Mouse (Mus musculus): Measurements from ENCODE around the gene Cdk1. TPM values are rescaled to one million over a fixed set of nuclear protein-coding genes. Genes with fewer than 3 reads are reported as not detected.

Gene Cdk1
- polyA plus RNA-seq (2012; rRNA removed): 19.4 and 19.7 TPM in 2 replicates

- Histone ChIP-seq H3K36me3 (ENCODE audit: control insufficient read depth, insufficient read depth, low read length) (no peaks in the 10 kb centered on the region), H3K4me3 (ENCODE audit: extremely low read depth, insufficient read depth, insufficient read length) (peak within 1 kb of the TSS; percentile 71), H3K27ac (ENCODE audit: insufficient read depth, low read length) (no peak within 1 kb of the TSS; the same call in 1 of the 2 replicates), H3K27me3 (ENCODE audit: control insufficient read depth, insufficient read depth, low read length) (no peaks in the 10 kb centered on the region), H3K4me1 (ENCODE audit: control insufficient read depth, insufficient read depth, insufficient read length) (peaks cover 9% of the 10 kb centered on the region)
- DNase-seq (ENCODE audit: low read depth in 1 of 2, low spot score in 2 of 2): peak; percentile 66 to 88
- TF ChIP-seq POLR2A (IDR thresholded peaks at IDR 0.05; ENCODE audit: low read depth, low read length) (no peak), CTCF (IDR thresholded peaks at IDR 0.05; ENCODE audit: extremely low read depth, insufficient read depth, insufficient read length, insufficient replicate concordance) (no peak)
- under 1% methylated on average over 51 of the region's 51 CpGs for WGBS
Measured at GRCm38 (mm10) chr10:69352212-69353085, at the start of gene Cdk1. Cdk1 (minus strand) TSS chr10:69352938.

GRCm38 (mm10) chr10:69399814-69400385, 47.2 kb upstream of the Cdk1 start:
- Histone ChIP-seq H3K36me3 (ENCODE audit: control insufficient read depth, insufficient read depth, low read length) (no peaks in the 10 kb centered on the region), H3K27me3 (ENCODE audit: control insufficient read depth, insufficient read depth, low read length) (peaks cover 9% of the 10 kb centered on the region), H3K27ac (ENCODE audit: insufficient read depth, low read length) (no peak overlapping the region), H3K4me1 (ENCODE audit: control insufficient read depth, insufficient read depth, insufficient read length) (peaks cover 2% of the 10 kb centered on the region; the same call in 1 of the 2 replicates), H3K4me3 (ENCODE audit: extremely low read depth, insufficient read depth, insufficient read length) (no peak overlapping the region)
- DNase-seq (ENCODE audit: low read depth in 1 of 2, low spot score in 2 of 2): no peak
- no peak for TF ChIP-seq CTCF (IDR thresholded peaks at IDR 0.05; ENCODE audit: extremely low read depth, insufficient read depth, insufficient read length, insufficient replicate concordance)
- TF ChIP-seq POLR2A (IDR thresholded peaks at IDR 0.05; ENCODE audit: low read depth, low read length): no peak
- 11% methylated on average over 17 of the region's 17 CpGs for WGBS

GRCm38 (mm10) chr10:69398763-69399590, 46.2 kb upstream of the Cdk1 start, which contains the start of gene Ank3:
Ank3 (plus strand) TSS chr10:69398773.
- no peak for DNase-seq (ENCODE audit: low read depth in 1 of 2, low spot score in 2 of 2)
- Histone ChIP-seq H3K27me3 (ENCODE audit: control insufficient read depth, insufficient read depth, low read length) (peaks cover 9% of the 10 kb centered on the region), H3K36me3 (ENCODE audit: control insufficient read depth, insufficient read depth, low read length) (no peaks in the 10 kb centered on the region)

GRCm38 (mm10) chr10:69398197-69398762, 45.5 kb upstream of the Cdk1 start:
- Histone ChIP-seq H3K4me1 (ENCODE audit: control insufficient read depth, insufficient read depth, insufficient read length) (peaks cover 2% of the 10 kb centered on the region; the same call in 1 of the 2 replicates), H3K27ac (ENCODE audit: insufficient read depth, low read length) (no peak overlapping the region), H3K4me3 (ENCODE audit: extremely low read depth, insufficient read depth, insufficient read length) (peak overlapping the region; percentile 3; the same call in 1 of the 2 replicates), H3K27me3 (ENCODE audit: control insufficient read depth, insufficient read depth, low read length) (peaks cover 9% of the 10 kb centered on the region), H3K36me3 (ENCODE audit: control insufficient read depth, insufficient read depth, low read length) (no peaks in the 10 kb centered on the region)
- no peak for DNase-seq (ENCODE audit: low read depth in 1 of 2, low spot score in 2 of 2)
- no peak for TF ChIP-seq CTCF (IDR thresholded peaks at IDR 0.05; ENCODE audit: extremely low read depth, insufficient read depth, insufficient read length, insufficient replicate concordance)
- TF ChIP-seq POLR2A (IDR thresholded peaks at IDR 0.05; ENCODE audit: low read depth, low read length): no peak
- 3% methylated on average over 26 of the region's 26 CpGs for WGBS

More at GRCm38 (mm10) chr10:69398763-69399590, 46.2 kb upstream of the Cdk1 start, which contains the start of gene Ank3:
- TF ChIP-seq CTCF (IDR thresholded peaks at IDR 0.05; ENCODE audit: extremely low read depth, insufficient read depth, insufficient read length, insufficient replicate concordance): no peak
- no peak for TF ChIP-seq POLR2A (IDR thresholded peaks at IDR 0.05; ENCODE audit: low read depth, low read length)
- H3K4me3 ChIP-seq (ENCODE audit: extremely low read depth, insufficient read depth, insufficient read length): peak within 1 kb of the TSS; percentile 3; the same call in 1 of the 2 replicates
- H3K4me1 ChIP-seq (ENCODE audit: control insufficient read depth, insufficient read depth, insufficient read length): peaks cover 2% of the 10 kb centered on the region; the same call in 1 of the 2 replicates
- WGBS: 2% methylated on average over 77 of the region's 77 CpGs
- no peak within 1 kb of the TSS for H3K27ac ChIP-seq (ENCODE audit: insufficient read depth, low read length)

GRCm38 (mm10) chr10:69389511-69389910, 36.8 kb upstream of the Cdk1 start:
- Histone ChIP-seq H3K4me1 (ENCODE audit: control insufficient read depth, insufficient read depth, insufficient read length) (no peaks in the 10 kb centered on the region), H3K27ac (ENCODE audit: insufficient read depth, low read length) (no peak overlapping the region), H3K4me3 (ENCODE audit: extremely low read depth, insufficient read depth, insufficient read length) (no peak overlapping the region), H3K36me3 (ENCODE audit: control insufficient read depth, insufficient read depth, low read length) (no peaks in the 10 kb centered on the region), H3K27me3 (ENCODE audit: control insufficient read depth, insufficient read depth, low read length) (no peaks in the 10 kb centered on the region)
- no peak for TF ChIP-seq POLR2A (IDR thresholded peaks at IDR 0.05; ENCODE audit: low read depth, low read length)
- no peak for TF ChIP-seq CTCF (IDR thresholded peaks at IDR 0.05; ENCODE audit: extremely low read depth, insufficient read depth, insufficient read length, insufficient replicate concordance)
- no peak for DNase-seq (ENCODE audit: low read depth in 1 of 2, low spot score in 2 of 2)
- 89% methylated on average over 4 of the region's 4 CpGs for WGBS

- H3K4me1 ChIP-seq (ENCODE audit: control insufficient read depth, insufficient read depth, insufficient read length): no peaks in the 10 kb centered on the region
- TF ChIP-seq CTCF (IDR thresholded peaks at IDR 0.05; ENCODE audit: extremely low read depth, insufficient read depth, insufficient read length, insufficient replicate concordance): no peak
- TF ChIP-seq POLR2A (IDR thresholded peaks at IDR 0.05; ENCODE audit: low read depth, low read length): no peak
- no peak overlapping the region for H3K27ac ChIP-seq (ENCODE audit: insufficient read depth, low read length)
- 77% methylated on average over 8 of the region's 8 CpGs for WGBS
- no peaks in the 10 kb centered on the region for H3K36me3 ChIP-seq (ENCODE audit: control insufficient read depth, insufficient read depth, low read length)
- no peaks in the 10 kb centered on the region for H3K27me3 ChIP-seq (ENCODE audit: control insufficient read depth, insufficient read depth, low read length)
- H3K4me3 ChIP-seq (ENCODE audit: extremely low read depth, insufficient read depth, insufficient read length): no peak overlapping the region
- no peak for DNase-seq (ENCODE audit: low read depth in 1 of 2, low spot score in 2 of 2)
Measured at GRCm38 (mm10) chr10:69386767-69387166, 34.0 kb upstream of the Cdk1 start.
